Mouse (Mus musculus): ENCODE measurements around the gene Krt2. TPM values are rescaled to one million over a fixed set of nuclear protein-coding genes. Genes with fewer than 3 reads are reported as not detected.

Gene Krt2
- polyA plus RNA-seq, 1 experiment from 2014 or later: not detected

Other genes with a start within 250 kb of the Krt2 start
- 0.09 and 0.12 TPM in 2 replicates for gene Krt75, start 244.3 kb downstream of the Krt2 start, polyA plus RNA-seq (2016; fragmentation: Nextera tagmentation; extraction: Ambion mirVana)
- not detected in 2 replicates for gene Gm5414, start 190.0 kb downstream of the Krt2 start, polyA plus RNA-seq (2016; fragmentation: Nextera tagmentation; extraction: Ambion mirVana)
- gene Gm5478, start 170.8 kb downstream of the Krt2 start, polyA plus RNA-seq (2016; fragmentation: Nextera tagmentation; extraction: Ambion mirVana): not detected in 2 replicates
- gene Krt6b, start 137.9 kb downstream of the Krt2 start, polyA plus RNA-seq (2016; fragmentation: Nextera tagmentation; extraction: Ambion mirVana): not detected in 2 replicates
- not detected in 2 replicates for gene Krt6a, start 123.9 kb downstream of the Krt2 start, polyA plus RNA-seq (2016; fragmentation: Nextera tagmentation; extraction: Ambion mirVana)
- gene Krt5, start 105.3 kb downstream of the Krt2 start, polyA plus RNA-seq (2016; fragmentation: Nextera tagmentation; extraction: Ambion mirVana): 3.7 and 6.3 TPM in 2 replicates
- gene Krt71, start 75.1 kb downstream of the Krt2 start, polyA plus RNA-seq (2016; fragmentation: Nextera tagmentation; extraction: Ambion mirVana): not detected in 2 replicates
- not detected in 2 replicates for gene Krt72, start 31.7 kb downstream of the Krt2 start, polyA plus RNA-seq (2016; fragmentation: Nextera tagmentation; extraction: Ambion mirVana)
- gene Krt73, start 15.8 kb downstream of the Krt2 start, polyA plus RNA-seq (2016; fragmentation: Nextera tagmentation; extraction: Ambion mirVana): 0.19 and 0.41 TPM in 2 replicates
- gene Krt1, start 32.6 kb upstream of the Krt2 start, polyA plus RNA-seq (2016; fragmentation: Nextera tagmentation; extraction: Ambion mirVana): 4.0 and 4.5 TPM in 2 replicates
- not detected in 2 replicates for gene Krt77, start 51.5 kb upstream of the Krt2 start, polyA plus RNA-seq (2016; fragmentation: Nextera tagmentation; extraction: Ambion mirVana)
- not detected in 2 replicates for gene Krt76, start 74.8 kb upstream of the Krt2 start, polyA plus RNA-seq (2016; fragmentation: Nextera tagmentation; extraction: Ambion mirVana)
- gene Krt4, start 106.6 kb upstream of the Krt2 start, polyA plus RNA-seq (2016; fragmentation: Nextera tagmentation; extraction: Ambion mirVana): not detected in 2 replicates
- 0.08 and 0.15 TPM in 2 replicates for gene Krt79, start 122.2 kb upstream of the Krt2 start, polyA plus RNA-seq (2016; fragmentation: Nextera tagmentation; extraction: Ambion mirVana)
- not detected in 2 replicates for gene Krt78, start 136.1 kb upstream of the Krt2 start, polyA plus RNA-seq (2016; fragmentation: Nextera tagmentation; extraction: Ambion mirVana)
- 10.0 and 13.4 TPM in 2 replicates for gene Krt8, start 186.3 kb upstream of the Krt2 start, polyA plus RNA-seq (2016; fragmentation: Nextera tagmentation; extraction: Ambion mirVana)
- 9.4 and 13.6 TPM in 2 replicates for gene Krt18, start 210.0 kb upstream of the Krt2 start, polyA plus RNA-seq (2016; fragmentation: Nextera tagmentation; extraction: Ambion mirVana)

Data from forebrain, embryonic 12.5 days (tissue).